Mouse (Mus musculus) small intestine, adult 2 months (tissue): ENCODE results near the gene Srp68. TPM values are rescaled to one million over a fixed set of nuclear protein-coding genes. Genes with fewer than 3 reads are reported as not detected.

Experiments used
- H3K27ac ChIP-seq: fragments of 200-500 bp; 2 replicates; pipeline ENCODE4 v1.5.1; 2012; ENCODE audit warnings: low read depth, low read length, control low read depth, inconsistent platforms; ENCODE audit not compliant: insufficient read depth
- H3K27me3 ChIP-seq: fragments of 200-500 bp; 2 replicates; pipeline ENCODE4 v1.6.1; 2012; ENCODE audit warnings: mild to moderate bottlenecking, moderate library complexity, low read length, inconsistent platforms; ENCODE audit not compliant: control insufficient read depth, insufficient read depth
- H3K36me3 ChIP-seq: fragments of 200-500 bp; 2 replicates; pipeline ENCODE4 v1.6.1; 2012; ENCODE audit warnings: mild to moderate bottlenecking, low read length, control low read depth, inconsistent platforms; ENCODE audit not compliant: control insufficient read depth, insufficient read depth
- H3K4me1 ChIP-seq: fragments of 200-500 bp; 2 replicates; pipeline ENCODE4 v1.6.1; 2012; ENCODE audit warnings: low read length, inconsistent platforms, mixed read lengths; ENCODE audit not compliant: control insufficient read depth, insufficient read depth, insufficient read length
- H3K4me3 ChIP-seq: fragments of 200-500 bp; 2 replicates; pipeline ENCODE4 v1.5.1; 2012; ENCODE audit warnings: low read depth, mild to moderate bottlenecking, control low read depth, inconsistent platforms, low read length, moderate library complexity
- CTCF ChIP-seq: fragments of 200-500 bp; IDR thresholded peaks from 2 replicates; pipeline ENCODE4 v1.5.1; 2012; ENCODE audit warnings: low read depth, mild to moderate bottlenecking, control low read depth, inconsistent platforms, low read length, moderate library complexity, mixed read lengths; ENCODE audit not compliant: insufficient replicate concordance, insufficient read length; ENCODE audit errors: extremely low read depth
- POLR2A ChIP-seq: fragments of 200-500 bp; IDR thresholded peaks from 2 replicates; pipeline ENCODE4 v1.6.1; 2012; ENCODE audit warnings: low read depth, mild to moderate bottlenecking, control low read depth, inconsistent platforms, low read length, moderate library complexity
- WGBS: fragments of 180-500 bp; shearing (Covaris S2); methylation state at CpG from one replicate; pipeline ENCODE4 v1.1.7; 2018; 5-methylcytosine and 5-hydroxymethylcytosine counted together
- polyA plus RNA-seq: library from polyadenylated mRNA; depleted of rRNA; stranded (reverse); fragments of >200 nt; gene quantifications from 2 replicates; pipeline ENCODE4 v1.2.3, GENCODE M21; 2012

The Srp68 gene
- polyA plus RNA-seq, 1 experiment, result 39.0 TPM

GRCm38 (mm10) chr11:116208660-116209059 is 65.4 kb downstream of the Srp68 start:
- TF ChIP-seq POLR2A, result no peak
- no peak for TF ChIP-seq CTCF
- Histone ChIP-seq H3K4me3 (no peak overlapping the region), H3K36me3 (peaks cover 3% of the 10 kb centered on the region), H3K27ac (peak overlapping the region; percentile 99), H3K27me3 (no peaks in the 10 kb centered on the region), H3K4me1 (peaks cover 20% of the 10 kb centered on the region)
- WGBS, result 87% methylated on average over 3 of the region's 3 CpGs

- no peak overlapping the region for H3K27ac ChIP-seq
- peaks cover 17% of the 10 kb centered on the region for H3K4me1 ChIP-seq
- WGBS, result 84% methylated on average over 4 of the region's 4 CpGs
- no peaks in the 10 kb centered on the region for H3K27me3 ChIP-seq
- H3K36me3 ChIP-seq, result peaks cover 3% of the 10 kb centered on the region
- TF ChIP-seq CTCF (no peak), POLR2A (no peak)
- H3K4me3 ChIP-seq, result no peak overlapping the region
Observed at GRCm38 (mm10) chr11:116206678-116207077, 67.3 kb downstream of the Srp68 start.

- TF ChIP-seq CTCF (no peak), POLR2A (no peak)
- WGBS, result 65% methylated on average over 3 of the region's 3 CpGs
- H3K4me3 ChIP-seq, result no peak overlapping the region
- H3K4me1 ChIP-seq, result peaks cover 9% of the 10 kb centered on the region; the same call in 1 of the 2 replicates
- H3K36me3 ChIP-seq, result peaks cover 3% of the 10 kb centered on the region
- no peaks in the 10 kb centered on the region for H3K27me3 ChIP-seq
- no peak overlapping the region for H3K27ac ChIP-seq
Observed at GRCm38 (mm10) chr11:116203150-116203549, 70.9 kb downstream of the Srp68 start.

- WGBS, result 81% methylated on average over 2 of the region's 2 CpGs
- H3K27me3 ChIP-seq, result no peaks in the 10 kb centered on the region
- TF ChIP-seq CTCF, result no peak
- TF ChIP-seq POLR2A, result no peak
- no peak overlapping the region for H3K4me3 ChIP-seq
- peaks cover 13% of the 10 kb centered on the region for H3K36me3 ChIP-seq
- peak overlapping the region; percentile 28; the same call in 1 of the 2 replicates for H3K27ac ChIP-seq
- H3K4me1 ChIP-seq, result peaks cover 9% of the 10 kb centered on the region; the same call in 1 of the 2 replicates
Observed at GRCm38 (mm10) chr11:116201151-116201550, 72.9 kb downstream of the Srp68 start.

- Histone ChIP-seq H3K36me3 (peaks cover 16% of the 10 kb centered on the region), H3K4me3 (peak within 1 kb of the TSS; percentile 89), H3K27me3 (no peaks in the 10 kb centered on the region), H3K4me1 (peaks cover 15% of the 10 kb centered on the region), H3K27ac (peak within 1 kb of the TSS; percentile 98)
- no peak for TF ChIP-seq CTCF
- peak; percentile 96 for TF ChIP-seq POLR2A
- under 1% methylated on average over 62 of the region's 62 CpGs for WGBS
Observed at GRCm38 (mm10) chr11:116198639-116199531, 75.1 kb downstream of the Srp68 start, which contains the start of the genes Ten1 and Acox1. Gene Ten1 (plus strand): TSS chr11:116198855. Gene Acox1 (minus strand): TSS chr11:116199045.

GRCm38 (mm10) chr11:116198132-116198531 is 75.9 kb downstream of the Srp68 start:
- Histone ChIP-seq H3K4me3 (peak overlapping the region; percentile 89), H3K27me3 (no peaks in the 10 kb centered on the region), H3K4me1 (peaks cover 15% of the 10 kb centered on the region), H3K27ac (peak overlapping the region; percentile 88), H3K36me3 (peaks cover 16% of the 10 kb centered on the region)
- WGBS, result 8% methylated on average over 13 of the region's 13 CpGs
- TF ChIP-seq CTCF (no peak), POLR2A (no peak)

GRCm38 (mm10) chr11:116197584-116197906 is 76.5 kb downstream of the Srp68 start:
- peaks cover 15% of the 10 kb centered on the region for H3K4me1 ChIP-seq
- H3K27ac ChIP-seq, result peak overlapping the region; percentile 70
- peak overlapping the region; percentile 75 for H3K4me3 ChIP-seq
- TF ChIP-seq CTCF (no peak), POLR2A (0 out of 2 replicates have a peak, but pooled peaks have one; percentile 23)
- 80% methylated on average over 6 of the region's 6 CpGs for WGBS
- H3K36me3 ChIP-seq, result peaks cover 16% of the 10 kb centered on the region
- H3K27me3 ChIP-seq, result no peaks in the 10 kb centered on the region
